Mouse (Mus musculus) heart, postnatal 14 days (tissue): ENCODE results near the gene Plcd1. TPM values are rescaled to one million over a fixed set of nuclear protein-coding genes. Genes with fewer than 3 reads are reported as not detected.

Source experiments
- DNase-seq, 2 experiments: peaks; one replicate each; pipeline ENCODE4 v3.0.0; 2021 to 2022
- intact Hi-C: fragments of 180-260 bp; cut with DNase I; formaldehyde crosslinking; loops from one replicate; pipeline ENCODE4 v1.15.1; 2025
- long read RNA-seq, 2 experiments: library from polyadenylated mRNA; stranded (forward); transcript quantifications; one replicate each; pipeline ENCODE4 v2.0.0; 2021
- total RNA-seq, 2 experiments: library from RNA; stranded (reverse); gene quantifications; 2 replicates each; pipeline ENCODE4 v1.2.3; 2021

The Plcd1 gene
- total RNA-seq: 10 to 100 TPM; 14.2 to 18.6 TPM
- long read RNA-seq, experiment 1, transcript Plcd1-201 (15 exons, 2,657 nt): major isoform, 11 of 24 reads
- long read RNA-seq, experiment 1, partial matches to known transcripts: 2 of 24 reads
- long read RNA-seq, experiment 1, other reads (novel, unspliced or antisense): 8 of 24 reads
- long read RNA-seq, experiment 2, transcript Plcd1-202 (15 exons, 2,715 nt): minor isoform, 5 of 45 reads
- long read RNA-seq, experiment 2, transcript Plcd1-201 (15 exons, 2,657 nt): major isoform, 20 of 45 reads
- long read RNA-seq, experiment 2, partial matches to known transcripts: 10 of 45 reads
- long read RNA-seq, experiment 2, other reads (novel, unspliced or antisense): 10 of 45 reads

GRCm38 (mm10) chr9:119093419-119094295, at the start of gene Plcd1:
Gene Plcd1, minus strand, starts transcription at chr9:119093502.
- DNase-seq: peak; percentile 97
- intact Hi-C loops: no loop called here

GRCm38 (mm10) chr9:119142066-119142465, 48.8 kb upstream of the Plcd1 start:
- DNase-seq: no peak
- intact Hi-C loops: no loop called here

- no peak for DNase-seq
- intact Hi-C loops: no loop called here
Observed at GRCm38 (mm10) chr9:119138836-119139235, 45.5 kb upstream of the Plcd1 start.

GRCm38 (mm10) chr9:119130692-119131091, 37.4 kb upstream of the Plcd1 start:
- intact Hi-C loops: no loop called here
- DNase-seq: no peak

- no peak for DNase-seq
Observed at GRCm38 (mm10) chr9:119128436-119129181, 35.3 kb upstream of the Plcd1 start.

GRCm38 (mm10) chr9:119122596-119123369, 29.5 kb upstream of the Plcd1 start:
- intact Hi-C loops: no loop called here
- DNase-seq: no peak

More at GRCm38 (mm10) chr9:119128436-119129181, 35.3 kb upstream of the Plcd1 start:
- intact Hi-C loops: no loop called here

GRCm38 (mm10) chr9:119120168-119120560, 26.9 kb upstream of the Plcd1 start:
- intact Hi-C loops: no loop called here
- DNase-seq: no peak

GRCm38 (mm10) chr9:119119409-119120167, 26.3 kb upstream of the Plcd1 start:
- no peak for DNase-seq
- intact Hi-C loops: no loop called here

GRCm38 (mm10) chr9:119114911-119115310, 21.6 kb upstream of the Plcd1 start:
- DNase-seq: no peak
- intact Hi-C loops: no loop called here

GRCm38 (mm10) chr9:119110640-119111039, 17.3 kb upstream of the Plcd1 start:
- intact Hi-C loops: no loop called here
- no peak for DNase-seq

- no peak for DNase-seq
- intact Hi-C loops: no loop called here
Observed at GRCm38 (mm10) chr9:119109685-119110353, 16.5 kb upstream of the Plcd1 start.

GRCm38 (mm10) chr9:119107566-119107965, 14.3 kb upstream of the Plcd1 start:
- intact Hi-C loops: no loop called here
- DNase-seq: peak in 1 of 2 experiments; percentile 19

- intact Hi-C loops: no loop called here
- DNase-seq: no peak
Observed at GRCm38 (mm10) chr9:119102783-119103113, 9.4 kb upstream of the Plcd1 start.

GRCm38 (mm10) chr9:119101992-119102782, 8.9 kb upstream of the Plcd1 start, which contains the start of gene Dlec1:
Gene Dlec1, plus strand, starts transcription at chr9:119102478.
- peak; percentile 66 to 71 for DNase-seq
- intact Hi-C loops: no loop called here

- intact Hi-C loops: no loop called here
- DNase-seq: no peak
Observed at GRCm38 (mm10) chr9:119100177-119100898, 7.0 kb upstream of the Plcd1 start.

GRCm38 (mm10) chr9:119094462-119095109, 1.3 kb upstream of the Plcd1 start:
- DNase-seq: no peak
- intact Hi-C loops: loop anchor here (5.0 kb wide), 1 partner anchor 228 kb away; the partner anchor contains the start of gene Oxsr1
